Mouse (Mus musculus) heart, embryonic 15.5 days (tissue): ENCODE measurements around the gene Sumo1. TPM values are rescaled to one million over a fixed set of nuclear protein-coding genes. Genes with fewer than 3 reads are reported as not detected.

Source experiments
- ATAC-seq: fragments of 200-750 bp; cut with Nextera tagmentation; replicated peaks from 2 replicates; pipeline ENCODE4 v1.8.0; 2017; ENCODE audit warnings: low read depth, moderate TSS enrichment; ENCODE audit not compliant: insufficient number of reproducible peaks, insufficient read depth, low FRiP score
- H3K27ac ChIP-seq: fragments of 300-500 bp; sonication (generic); 2 replicates; pipeline ENCODE4 v1.5.1; 2015; ENCODE audit warnings: mild to moderate bottlenecking, inconsistent platforms
- H3K27me3 ChIP-seq: fragments of 300-500 bp; sonication (generic); 2 replicates; pipeline ENCODE4 v1.6.1; 2015; ENCODE audit warnings: inconsistent platforms
- H3K36me3 ChIP-seq: fragments of 300-500 bp; sonication (generic); 2 replicates; pipeline ENCODE4 v1.6.1; 2015; ENCODE audit warnings: mild to moderate bottlenecking, inconsistent platforms
- H3K4me1 ChIP-seq: fragments of 300-500 bp; sonication (generic); replicated peaks from 2 replicates; pipeline ENCODE4 v1.6.1; 2015; ENCODE audit warnings: inconsistent platforms
- H3K4me2 ChIP-seq: fragments of 300-500 bp; sonication (generic); 2 replicates; pipeline ENCODE4 v1.6.1; 2015; ENCODE audit warnings: inconsistent platforms, mild to moderate bottlenecking, moderate library complexity
- H3K4me3 ChIP-seq: fragments of 300-500 bp; sonication (generic); 2 replicates; pipeline ENCODE4 v1.5.1; 2015; ENCODE audit warnings: mild to moderate bottlenecking, inconsistent platforms
- H3K9ac ChIP-seq: fragments of 300-500 bp; sonication (generic); 2 replicates; pipeline ENCODE4 v1.6.1; 2015; ENCODE audit warnings: mild to moderate bottlenecking, inconsistent platforms
- H3K9me3 ChIP-seq: fragments of 300-500 bp; sonication (generic); replicated peaks from 2 replicates; pipeline ENCODE4 v1.6.1; 2016; ENCODE audit warnings: inconsistent platforms
- WGBS: fragments of 180-500 bp; shearing (Covaris S2); methylation state at CpG from one replicate; pipeline ENCODE4 v1.1.7; 2015; ENCODE audit warnings: mixed read lengths; 5-methylcytosine and 5-hydroxymethylcytosine counted together
- polyA plus RNA-seq: library from polyadenylated mRNA; unstranded; fragments of >200 nt; fragmentation: Nextera tagmentation; extraction: Ambion mirVana; gene quantifications from 2 replicates; pipeline ENCODE4 v1.2.1, GENCODE M21; 2015

Gene Sumo1
- polyA plus RNA-seq, 1 experiment from 2014 or later = 215 TPM

DNA sequence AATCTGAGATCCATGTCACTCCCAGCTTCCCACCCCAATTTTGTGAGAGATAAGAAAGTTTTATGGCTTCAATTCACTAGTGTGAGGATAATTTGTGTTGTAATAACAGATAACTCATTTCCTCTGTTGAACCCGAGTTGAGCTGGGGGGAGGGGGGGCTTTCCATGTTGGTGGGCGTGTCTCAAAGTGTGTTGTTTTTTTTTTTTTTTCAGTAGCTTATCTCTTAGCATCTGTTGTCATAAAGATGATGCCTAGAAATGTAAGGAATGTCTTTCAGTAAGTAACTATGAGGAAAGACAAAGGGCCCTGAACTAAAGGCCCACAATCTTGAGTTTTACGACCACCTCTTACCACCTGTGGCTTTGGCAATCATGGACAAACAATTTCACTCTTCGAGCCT, 99.9 kb downstream of the Sumo1 start:
- no peaks in the 10 kb centered on the region; the same call in 1 of the 2 replicates for H3K4me1 ChIP-seq
- no peaks in the 10 kb centered on the region for H3K36me3 ChIP-seq
- no peak overlapping the region for H3K4me3 ChIP-seq
- H3K9ac ChIP-seq = no peak overlapping the region
- H3K27ac ChIP-seq = no peak overlapping the region
- no peak for ATAC-seq
- H3K4me2 ChIP-seq = no peak overlapping the region
- WGBS = 61% methylated on average over 4 of the region's 4 CpGs
- H3K27me3 ChIP-seq = peaks cover 2% of the 10 kb centered on the region; the same call in 1 of the 2 replicates
- H3K9me3 ChIP-seq = no peaks in the 10 kb centered on the region

- no peak for ATAC-seq
- no peak overlapping the region for H3K27ac ChIP-seq
- H3K27me3 ChIP-seq = no peaks in the 10 kb centered on the region; the same call in 1 of the 2 replicates
- H3K4me2 ChIP-seq = no peak overlapping the region
- no peaks in the 10 kb centered on the region for H3K36me3 ChIP-seq
- no peaks in the 10 kb centered on the region for H3K9me3 ChIP-seq
- H3K4me1 ChIP-seq = no peaks in the 10 kb centered on the region
- no peak overlapping the region for H3K4me3 ChIP-seq
- WGBS = 79% methylated on average over 5 of the region's 5 CpGs
- H3K9ac ChIP-seq = no peak overlapping the region
These were observed 101.3 kb downstream of the Sumo1 start for GRCm38 (mm10) chr1:59569301-59569700.

DNA sequence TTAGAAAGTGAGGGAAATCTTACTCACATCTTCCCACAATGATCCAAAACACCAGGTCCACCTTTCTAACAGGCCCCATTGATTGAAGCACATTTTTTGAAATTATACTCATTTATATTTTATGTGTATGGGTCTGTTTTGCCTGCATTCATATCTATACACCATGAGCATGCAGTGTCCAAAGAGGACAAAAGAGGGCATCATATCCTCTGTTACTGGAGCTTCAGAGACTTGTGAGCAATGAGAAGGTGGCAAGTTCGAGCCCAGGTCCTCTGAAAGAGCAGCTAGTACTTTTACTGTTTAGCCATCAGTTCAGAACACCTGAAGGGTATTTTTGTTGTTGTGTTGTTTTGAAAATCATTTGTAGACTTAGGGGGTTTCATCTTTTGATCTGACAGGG, 102.4 kb downstream of the Sumo1 start:
- Histone ChIP-seq H3K4me3 (no peak overlapping the region), H3K9ac (no peak overlapping the region), H3K36me3 (no peaks in the 10 kb centered on the region), H3K27ac (no peak overlapping the region), H3K27me3 (no peaks in the 10 kb centered on the region; the same call in 1 of the 2 replicates), H3K4me1 (no peaks in the 10 kb centered on the region), H3K4me2 (no peak overlapping the region), H3K9me3 (no peaks in the 10 kb centered on the region)
- no peak for ATAC-seq
- WGBS = 91% methylated on average over 1 of the region's 1 CpGs

DNA sequence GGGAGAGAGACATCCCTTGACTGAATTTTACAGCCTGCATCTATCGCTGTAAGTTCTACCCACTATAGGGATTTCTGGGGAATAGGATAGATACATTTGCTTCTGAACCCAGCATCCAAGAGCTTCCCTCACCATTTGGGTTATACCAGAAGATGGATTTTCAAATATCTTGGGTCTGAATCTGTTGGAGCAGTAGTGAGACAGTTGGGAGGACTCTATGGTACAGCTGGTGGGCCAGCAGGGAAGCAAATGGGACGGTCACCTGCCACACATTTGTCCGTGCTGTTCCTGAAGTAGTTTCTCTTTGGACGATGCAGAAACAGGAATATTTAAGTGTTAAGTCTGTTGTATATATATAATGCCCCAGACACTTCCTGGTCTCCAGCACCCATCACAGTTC, 103.1 kb downstream of the Sumo1 start:
- H3K9me3 ChIP-seq = no peaks in the 10 kb centered on the region

GRCm38 (mm10) chr1:59566926-59567325, 103.7 kb downstream of the Sumo1 start:
- 69% methylated on average over 6 of the region's 6 CpGs for WGBS
- Histone ChIP-seq H3K4me1 (no peaks in the 10 kb centered on the region), H3K4me2 (no peak overlapping the region), H3K36me3 (no peaks in the 10 kb centered on the region), H3K4me3 (no peak overlapping the region), H3K9ac (no peak overlapping the region), H3K27ac (no peak overlapping the region), H3K27me3 (no peaks in the 10 kb centered on the region; the same call in 1 of the 2 replicates), H3K9me3 (no peaks in the 10 kb centered on the region)
- no peak for ATAC-seq

More for the DNA sequence above, 103.1 kb downstream of the Sumo1 start:
- Histone ChIP-seq H3K27ac (no peak overlapping the region), H3K4me2 (no peak overlapping the region), H3K4me1 (no peaks in the 10 kb centered on the region), H3K27me3 (no peaks in the 10 kb centered on the region; the same call in 1 of the 2 replicates), H3K9ac (no peak overlapping the region), H3K36me3 (no peaks in the 10 kb centered on the region), H3K4me3 (no peak overlapping the region)
- ATAC-seq = no peak
- WGBS = 89% methylated on average over 4 of the region's 4 CpGs

- Histone ChIP-seq H3K9me3 (no peaks in the 10 kb centered on the region), H3K27me3 (no peaks in the 10 kb centered on the region; the same call in 1 of the 2 replicates), H3K4me2 (no peak overlapping the region), H3K9ac (no peak overlapping the region), H3K36me3 (no peaks in the 10 kb centered on the region), H3K27ac (no peak overlapping the region), H3K4me3 (no peak overlapping the region), H3K4me1 (no peaks in the 10 kb centered on the region)
- 66% methylated on average over 7 of the region's 7 CpGs for WGBS
- ATAC-seq = no peak
These were observed 104.4 kb downstream of the Sumo1 start for GRCm38 (mm10) chr1:59566281-59566680.

DNA sequence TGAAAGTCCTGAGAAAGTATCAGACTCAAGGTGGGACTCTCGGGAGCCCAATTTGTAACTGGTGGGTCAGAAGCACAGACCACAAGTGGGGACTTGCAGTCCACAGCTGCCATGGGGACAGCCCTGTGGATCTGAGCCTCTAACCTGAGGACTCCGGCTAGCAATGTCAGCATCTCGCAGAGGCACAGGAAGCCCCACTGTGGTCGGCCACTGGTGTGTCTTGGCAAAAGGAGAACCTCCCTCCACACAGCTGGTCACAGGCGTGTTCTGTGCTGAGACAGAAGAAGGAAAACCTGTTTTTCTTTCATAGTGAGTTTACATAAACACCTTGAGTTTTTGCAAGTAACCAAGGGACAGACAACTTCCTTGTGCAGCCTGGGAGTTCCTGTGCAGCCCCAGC, 104.8 kb downstream of the Sumo1 start:
- 68% methylated on average over 5 of the region's 5 CpGs for WGBS

GRCm38 (mm10) chr1:59563581-59563980, 107.1 kb downstream of the Sumo1 start:
- Histone ChIP-seq H3K9me3 (no peaks in the 10 kb centered on the region), H3K9ac (no peak overlapping the region), H3K4me2 (no peak overlapping the region), H3K4me3 (no peak overlapping the region), H3K4me1 (no peaks in the 10 kb centered on the region), H3K27ac (no peak overlapping the region), H3K36me3 (no peaks in the 10 kb centered on the region), H3K27me3 (no peaks in the 10 kb centered on the region; the same call in 1 of the 2 replicates)
- 59% methylated on average over 2 of the region's 2 CpGs for WGBS
- ATAC-seq = no peak

More for the DNA sequence above, 104.8 kb downstream of the Sumo1 start:
- H3K9me3 ChIP-seq = no peaks in the 10 kb centered on the region
- ATAC-seq = no peak
- no peaks in the 10 kb centered on the region for H3K4me1 ChIP-seq
- no peak overlapping the region for H3K4me2 ChIP-seq
- H3K9ac ChIP-seq = no peak overlapping the region
- H3K36me3 ChIP-seq = no peaks in the 10 kb centered on the region
- H3K4me3 ChIP-seq = no peak overlapping the region
- H3K27ac ChIP-seq = no peak overlapping the region
- no peaks in the 10 kb centered on the region; the same call in 1 of the 2 replicates for H3K27me3 ChIP-seq

DNA sequence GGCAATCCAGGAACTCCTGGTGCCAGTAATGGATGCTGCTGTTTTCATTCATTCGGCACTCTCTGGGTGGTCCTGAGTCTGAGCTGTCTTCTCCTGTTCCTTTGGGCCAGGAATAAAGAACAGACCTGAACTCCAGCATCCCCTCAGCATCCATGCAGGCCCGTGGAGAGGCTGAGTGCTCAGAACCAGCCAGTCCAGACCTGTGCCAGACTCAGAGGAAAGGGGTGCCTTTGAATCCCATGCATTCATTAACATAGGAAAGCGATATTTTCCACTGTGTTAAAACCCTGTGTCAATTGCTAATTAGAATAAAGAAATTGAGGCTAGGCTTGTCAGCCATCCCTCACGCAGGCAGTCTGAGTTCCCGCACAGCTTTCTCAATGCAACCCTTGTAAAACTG, 116.9 kb downstream of the Sumo1 start:
- no peaks in the 10 kb centered on the region for H3K36me3 ChIP-seq
- H3K4me2 ChIP-seq = no peak overlapping the region
- no peaks in the 10 kb centered on the region for H3K4me1 ChIP-seq
- no peak overlapping the region for H3K4me3 ChIP-seq
- H3K27ac ChIP-seq = no peak overlapping the region
- H3K27me3 ChIP-seq = no peaks in the 10 kb centered on the region
- no peak overlapping the region for H3K9ac ChIP-seq
- H3K9me3 ChIP-seq = no peaks in the 10 kb centered on the region
- no peak for ATAC-seq
- 66% methylated on average over 5 of the region's 5 CpGs for WGBS

GRCm38 (mm10) chr1:59550996-59551395, 119.6 kb downstream of the Sumo1 start:
- 61% methylated on average over 11 of the region's 11 CpGs for WGBS
- Histone ChIP-seq H3K9me3 (no peaks in the 10 kb centered on the region), H3K9ac (no peak overlapping the region), H3K36me3 (no peaks in the 10 kb centered on the region), H3K4me3 (no peak overlapping the region), H3K27me3 (no peaks in the 10 kb centered on the region), H3K4me1 (no peaks in the 10 kb centered on the region), H3K4me2 (no peak overlapping the region), H3K27ac (no peak overlapping the region)
- ATAC-seq = no peak

DNA sequence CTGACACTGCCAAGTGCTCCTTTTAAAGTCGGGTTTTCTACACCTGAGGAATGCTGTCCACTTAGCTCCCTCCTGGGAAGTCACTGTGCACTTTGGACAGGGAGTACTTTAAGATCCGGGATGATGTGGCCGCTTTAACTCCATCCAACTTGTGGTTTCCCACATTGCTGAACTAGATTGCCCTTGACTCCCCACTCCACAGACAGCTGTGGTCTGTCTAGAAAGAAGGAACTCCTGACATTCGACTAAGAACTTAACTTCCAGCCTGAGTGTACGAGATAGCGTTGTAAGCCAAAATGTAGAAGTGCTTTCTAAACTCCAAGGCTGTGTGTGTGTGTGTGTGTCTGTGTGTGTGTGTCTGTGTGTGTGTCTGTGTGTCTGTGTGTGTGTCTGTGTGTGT, 120.4 kb downstream of the Sumo1 start:
- 34% methylated on average over 6 of the region's 6 CpGs for WGBS
- Histone ChIP-seq H3K4me3 (no peak overlapping the region), H3K36me3 (no peaks in the 10 kb centered on the region), H3K9ac (no peak overlapping the region), H3K27ac (no peak overlapping the region), H3K4me1 (no peaks in the 10 kb centered on the region), H3K9me3 (no peaks in the 10 kb centered on the region), H3K27me3 (no peaks in the 10 kb centered on the region), H3K4me2 (no peak overlapping the region)
- no peak for ATAC-seq

GRCm38 (mm10) chr1:59549036-59549675, 121.5 kb downstream of the Sumo1 start:
- no peak overlapping the region for H3K27ac ChIP-seq
- no peaks in the 10 kb centered on the region for H3K27me3 ChIP-seq
- no peak overlapping the region for H3K9ac ChIP-seq
- WGBS = 65% methylated on average over 7 of the region's 7 CpGs
- H3K4me3 ChIP-seq = no peak overlapping the region
- ATAC-seq = no peak
- H3K36me3 ChIP-seq = no peaks in the 10 kb centered on the region
- H3K4me2 ChIP-seq = no peak overlapping the region
- H3K9me3 ChIP-seq = no peaks in the 10 kb centered on the region
- H3K4me1 ChIP-seq = no peaks in the 10 kb centered on the region
